Mouse (Mus musculus) ES-E14 (cell line): ENCODE results near the gene Lamc1. TPM values are rescaled to one million over a fixed set of nuclear protein-coding genes. Genes with fewer than 3 reads are reported as not detected.

ENCODE experiments used
- DNase-seq: peaks from one replicate; pipeline ENCODE4 v3.0.0-alpha.2; 2013; ENCODE audit warnings: low read depth, low spot score
- H3K27ac ChIP-seq: 2 replicates; pipeline ENCODE4 v1.5.1; 2012; ENCODE audit warnings: low read depth, mild to moderate bottlenecking, low read length, moderate library complexity, mixed read lengths; ENCODE audit not compliant: poor library complexity, insufficient read depth, severe bottlenecking
- H3K36me3 ChIP-seq: 2 replicates; pipeline ENCODE4 v1.6.1; 2012; ENCODE audit warnings: mild to moderate bottlenecking, low read length, moderate library complexity, mixed read lengths; ENCODE audit not compliant: control insufficient read depth, poor library complexity, insufficient read depth, severe bottlenecking
- H3K4me1 ChIP-seq, 2 experiments: fragments of 150-350 bp in 1 of 2; sonication (generic) in 1 of 2; 2 replicates each; pipeline ENCODE4 v1.6.1; 2012; ENCODE audit warnings: low read length in 2 of 2, mild to moderate bottlenecking in 1 of 2, mixed read lengths in 1 of 2; ENCODE audit not compliant: control insufficient read depth in 2 of 2, insufficient read depth in 2 of 2, poor library complexity in 1 of 2
- H3K4me3 ChIP-seq, 2 experiments: fragments of 150-350 bp in 1 of 2; sonication (generic) in 1 of 2; 2 replicates each; pipeline ENCODE4 v1.5.1; 2012; ENCODE audit warnings: low read length in 2 of 2, low read depth in 1 of 2, mild to moderate bottlenecking in 1 of 2, mixed read lengths in 1 of 2; ENCODE audit not compliant: insufficient read depth in 1 of 2, poor library complexity in 1 of 2, severe bottlenecking in 1 of 2
- H3K9ac ChIP-seq: 2 replicates; pipeline ENCODE4 v1.6.1; 2012; ENCODE audit warnings: low read depth, mild to moderate bottlenecking, low read length, mixed read lengths; ENCODE audit not compliant: poor library complexity, insufficient read depth, severe bottlenecking
- H3K9me3 ChIP-seq: fragments of 150-350 bp; sonication (generic); 2 replicates; pipeline ENCODE4 v1.6.1; 2012; ENCODE audit warnings: low read depth, mild to moderate bottlenecking, low read length; ENCODE audit not compliant: control insufficient read depth, insufficient read depth
- CHD2 ChIP-seq: IDR thresholded peaks from 2 replicates; pipeline ENCODE4 v1.6.1; 2014; ENCODE audit warnings: mild to moderate bottlenecking, low read depth, low read length, inconsistent platforms
- HCFC1 ChIP-seq: IDR thresholded peaks from 2 replicates; pipeline ENCODE4 v1.6.1; 2012; ENCODE audit warnings: low read length, inconsistent platforms, borderline replicate concordance; ENCODE audit not compliant: insufficient read depth
- MAFK ChIP-seq: IDR thresholded peaks from 2 replicates; pipeline ENCODE4 v1.6.1; 2014; ENCODE audit warnings: mild to moderate bottlenecking, low read depth, low read length, inconsistent platforms; ENCODE audit not compliant: insufficient read depth
- ZC3H11A ChIP-seq: IDR thresholded peaks from 2 replicates; pipeline ENCODE4 v1.6.1; 2012; ENCODE audit warnings: low read depth, mild to moderate bottlenecking, inconsistent platforms, low read length, borderline replicate concordance
- ZNF384 ChIP-seq: IDR thresholded peaks from 2 replicates; pipeline ENCODE4 v1.6.1; 2012; ENCODE audit warnings: low read depth, low read length, inconsistent platforms
- in situ Hi-C, 2 experiments: fragments of 600-800 bp; cut with MboI; formaldehyde crosslinking; loops; one replicate each; pipeline ENCODE4 v1.15.1; 2025; ENCODE audit warnings: low sequenced_read_pairs in 2 of 2, inconsistent platforms in 1 of 2; ENCODE audit not compliant: unreplicated experiment in 2 of 2
- total RNA-seq: library from RNA; depleted of rRNA; stranded (reverse); fragments of 300-350 nt; gene quantifications from 2 replicates; pipeline ENCODE4 v1.2.3, GENCODE M21; 2012

The Lamc1 gene
- total RNA-seq, 1 experiment = 313 TPM

DNA sequence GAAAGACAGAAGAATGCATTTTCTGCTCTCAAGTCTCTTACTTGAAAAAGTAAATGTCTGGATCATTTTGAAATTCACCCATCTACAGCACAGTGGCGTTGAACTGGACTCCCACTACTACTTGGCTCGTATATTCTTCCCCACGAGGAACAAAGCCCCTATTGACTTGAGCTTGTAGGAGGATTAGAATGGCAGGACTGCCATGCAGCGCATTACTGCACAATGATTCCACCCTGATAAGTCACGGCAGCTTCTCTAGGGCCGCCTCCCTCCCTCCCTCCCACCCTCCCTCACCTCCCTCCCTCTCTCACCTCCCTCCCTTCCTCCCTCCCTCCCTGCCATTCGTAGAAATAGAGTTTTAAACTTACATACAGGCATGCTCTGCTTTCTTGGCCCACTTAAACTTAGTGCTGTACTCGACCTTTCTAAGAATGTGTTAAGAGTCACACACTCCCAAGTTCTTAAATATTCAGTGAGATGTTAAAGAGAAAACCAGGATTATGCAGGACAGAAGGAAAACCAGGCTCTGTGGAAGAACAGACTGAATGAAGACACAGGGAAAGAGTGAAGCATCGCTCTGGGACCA is 54.5 kb downstream of the Lamc1 start:
- Histone ChIP-seq H3K36me3 (no peaks in the 10 kb centered on the region), H3K27ac (no peak overlapping the region), H3K9me3 (no peaks in the 10 kb centered on the region), H3K9ac (no peak overlapping the region), H3K4me1 (peaks cover 0 to 12% of the 10 kb centered on the region in 2 experiments; a peak in 3 of 4 replicates), H3K4me3 (no peak overlapping the region)
- TF ChIP-seq ZC3H11A (no peak), CHD2 (no peak), MAFK (no peak)
- in situ Hi-C loops = no loop called here
- no peak for DNase-seq

DNA sequence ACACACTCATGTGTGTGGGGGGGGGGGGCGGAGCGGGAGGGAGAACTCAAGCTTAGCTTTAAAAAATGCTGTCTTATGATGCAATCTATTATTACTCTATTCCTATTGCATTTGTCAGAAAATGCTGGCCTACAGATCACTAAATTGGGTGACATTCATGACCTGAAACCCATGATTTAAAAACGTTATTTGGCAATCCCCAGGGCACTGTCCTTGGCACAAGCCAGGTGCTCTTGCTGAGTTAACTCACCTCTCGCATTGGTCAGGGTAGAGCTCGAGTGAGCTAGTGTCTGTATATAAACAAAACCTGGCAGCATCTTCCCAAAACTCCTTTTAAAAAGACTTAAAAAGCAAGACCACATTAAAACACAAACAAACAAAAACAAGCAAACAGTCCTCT is 57.1 kb downstream of the Lamc1 start:
- DNase-seq = no peak
- H3K4me3 ChIP-seq = no peak overlapping the region
- no peak overlapping the region for H3K9ac ChIP-seq
- no peak for TF ChIP-seq CHD2
- TF ChIP-seq ZNF384 = no peak
- no peak for TF ChIP-seq HCFC1
- H3K27ac ChIP-seq = no peak overlapping the region
- H3K36me3 ChIP-seq = no peaks in the 10 kb centered on the region
- H3K9me3 ChIP-seq = no peaks in the 10 kb centered on the region
- in situ Hi-C loops = no loop called here
- H3K4me1 ChIP-seq = peaks cover 11 to 16% of the 10 kb centered on the region in 2 experiments

DNA sequence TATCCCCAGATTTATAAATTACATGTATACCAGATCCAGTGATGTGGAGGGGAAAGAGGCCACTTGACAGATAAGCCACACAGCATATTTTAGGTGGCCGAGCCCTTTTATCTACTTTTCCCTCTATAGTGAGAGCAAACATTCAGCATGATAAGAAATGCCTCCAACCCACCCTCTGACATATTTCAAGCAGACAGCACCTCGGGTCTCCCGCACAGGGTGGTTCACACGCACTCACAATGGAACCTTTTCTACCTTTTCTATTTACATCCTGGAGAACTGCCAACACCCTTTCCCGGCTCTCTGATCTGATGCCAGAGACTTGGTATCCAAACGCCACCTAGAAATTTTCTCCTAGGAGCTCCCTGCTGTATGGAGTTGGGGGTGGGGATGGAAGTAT is 58.0 kb downstream of the Lamc1 start:
- H3K36me3 ChIP-seq = no peaks in the 10 kb centered on the region

DNA sequence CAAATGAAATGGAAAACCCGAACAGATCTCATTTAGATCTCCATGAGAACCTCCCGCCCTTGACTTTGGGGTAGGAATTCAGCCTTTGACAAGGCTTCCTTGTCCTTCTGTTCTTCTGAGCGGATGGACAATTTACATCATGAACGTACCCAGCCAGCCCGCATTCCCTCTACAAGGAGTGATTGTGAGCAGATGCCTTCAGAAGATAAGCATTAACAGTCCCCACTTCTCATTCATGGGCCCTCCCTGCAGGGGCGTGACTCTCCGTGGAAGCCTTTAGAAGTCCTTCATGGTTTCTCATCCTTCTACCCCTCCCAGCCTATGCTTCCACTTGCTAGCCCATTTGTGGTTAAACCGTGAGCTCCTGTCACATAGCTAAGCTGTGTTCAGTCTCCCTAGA is 58.9 kb downstream of the Lamc1 start:
- Histone ChIP-seq H3K4me3 (no peak overlapping the region), H3K36me3 (no peaks in the 10 kb centered on the region), H3K27ac (no peak overlapping the region), H3K9ac (no peak overlapping the region), H3K9me3 (no peaks in the 10 kb centered on the region), H3K4me1 (peaks cover 18 to 19% of the 10 kb centered on the region in 2 experiments)
- in situ Hi-C loops = no loop called here
- no peak for TF ChIP-seq CHD2
- TF ChIP-seq ZC3H11A = no peak
- TF ChIP-seq MAFK = no peak
- TF ChIP-seq HCFC1 = no peak
- no peak for TF ChIP-seq ZNF384
- no peak for DNase-seq

More for the DNA sequence above, 58.0 kb downstream of the Lamc1 start:
- in situ Hi-C loops = no loop called here
- Histone ChIP-seq H3K4me3 (no peak overlapping the region), H3K4me1 (peaks cover 16 to 17% of the 10 kb centered on the region in 2 experiments), H3K9ac (no peak overlapping the region), H3K9me3 (no peaks in the 10 kb centered on the region), H3K27ac (no peak overlapping the region)
- TF ChIP-seq ZC3H11A (no peak), ZNF384 (no peak), MAFK (no peak), CHD2 (no peak), HCFC1 (no peak)
- no peak for DNase-seq

DNA sequence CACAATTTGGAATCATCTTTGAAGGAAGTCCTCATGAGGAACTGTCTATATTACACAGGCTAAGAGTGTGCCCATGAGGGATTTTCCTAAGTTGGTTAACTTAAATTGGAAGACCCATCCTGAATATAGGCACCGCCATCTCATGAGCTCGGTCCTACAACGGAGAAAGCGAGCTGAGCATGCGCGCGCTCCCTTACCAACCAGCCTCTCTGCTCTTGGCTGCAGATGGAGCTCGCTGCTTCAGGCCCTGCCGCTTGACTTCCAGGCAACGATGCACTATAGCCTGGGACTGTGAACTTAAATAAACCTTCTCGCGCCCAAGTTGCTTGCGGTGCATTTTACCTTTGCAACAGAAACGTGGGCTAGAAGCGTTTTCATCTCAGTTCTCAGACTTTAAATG is 61.8 kb downstream of the Lamc1 start:
- H3K4me1 ChIP-seq = peaks cover 17 to 18% of the 10 kb centered on the region in 2 experiments
- DNase-seq = no peak
- no peaks in the 10 kb centered on the region for H3K36me3 ChIP-seq
- in situ Hi-C loops = no loop called here
- TF ChIP-seq MAFK = no peak
- H3K27ac ChIP-seq = no peak overlapping the region
- peak overlapping the region; percentile 44; the same call in 1 of the 2 replicates for H3K9ac ChIP-seq
- no peaks in the 10 kb centered on the region for H3K9me3 ChIP-seq
- peak overlapping the region in 1 of 2 experiments; percentile 27; a peak in 1 of 4 replicates for H3K4me3 ChIP-seq
